Mouse (Mus musculus): ENCODE data around the gene Pja2.
A peak's percentile ranks its signal among the peaks of the same experiment; 100 is the strongest.

- no peak for TF ChIP-seq TAL1 (conservative IDR thresholded peaks at IDR 0.05; ENCODE audit: low read depth, low read length)
- peak; percentile 58; the same call in 1 of the 2 replicates for TF ChIP-seq CTCF (IDR thresholded peaks at IDR 0.05; ENCODE audit: low read depth, low read length)
- no peak for TF ChIP-seq GATA1 (IDR thresholded peaks at IDR 0.05; ENCODE audit: borderline replicate concordance, low read length)
- no peak for TF ChIP-seq POLR2AphosphoS5 (IDR thresholded peaks at IDR 0.05; ENCODE audit: insufficient replicate concordance, low read depth, low read length)
These were observed 43.6 kb upstream of the Pja2 start for GRCm38 (mm10) chr17:64375327-64375726.
